Mouse (Mus musculus): ENCODE results near the gene Serpina9. TPM values are rescaled to one million over a fixed set of nuclear protein-coding genes. Genes with fewer than 3 reads are reported as not detected.
A peak's percentile ranks its signal among the peaks of the same experiment; 100 is the strongest.

Serpina9 gene
- polyA plus RNA-seq, 1 experiment from 2014 or later = 0.06 TPM

GRCm38 (mm10) chr12:103978294-103978693, 35.3 kb downstream of the Serpina9 start:
- H3K9ac ChIP-seq (replicated peaks; ENCODE audit: low read length) = no peak overlapping the region
- ATAC-seq (ENCODE audit: low FRiP score, low TSS enrichment) = 0 out of 2 replicates have a peak, but pooled peaks have one; percentile 9
- 74% methylated on average over 10 of the region's 10 CpGs for WGBS

GRCm38 (mm10) chr12:103977846-103978245, 35.7 kb downstream of the Serpina9 start:
- Histone ChIP-seq H3K4me3 (ENCODE audit: low read length) (no peak overlapping the region), H3K4me2 (replicated peaks; ENCODE audit: low read depth, low read length) (no peak overlapping the region), H3K27me3 (ENCODE audit: insufficient read depth, low read length) (no peaks in the 10 kb centered on the region), H3K4me1 (ENCODE audit: insufficient read depth, low read length) (no peaks in the 10 kb centered on the region), H3K27ac (ENCODE audit: low read length) (no peak overlapping the region), H3K9me3 (ENCODE audit: low read length) (no peaks in the 10 kb centered on the region), H3K9ac (replicated peaks; ENCODE audit: low read length) (no peak overlapping the region), H3K36me3 (ENCODE audit: insufficient read depth, low read length) (no peaks in the 10 kb centered on the region)
- 34% methylated on average over 5 of the region's 5 CpGs for WGBS
- 0 out of 2 replicates have a peak, but pooled peaks have one; percentile 31 for ATAC-seq (ENCODE audit: low FRiP score, low TSS enrichment)

More at GRCm38 (mm10) chr12:103978294-103978693, 35.3 kb downstream of the Serpina9 start:
- no peak overlapping the region for H3K27ac ChIP-seq (ENCODE audit: low read length)
- no peaks in the 10 kb centered on the region for H3K9me3 ChIP-seq (ENCODE audit: low read length)
- no peaks in the 10 kb centered on the region for H3K4me1 ChIP-seq (ENCODE audit: insufficient read depth, low read length)
- no peaks in the 10 kb centered on the region for H3K36me3 ChIP-seq (ENCODE audit: insufficient read depth, low read length)
- no peak overlapping the region for H3K4me2 ChIP-seq (replicated peaks; ENCODE audit: low read depth, low read length)
- H3K4me3 ChIP-seq (ENCODE audit: low read length) = no peak overlapping the region
- no peaks in the 10 kb centered on the region for H3K27me3 ChIP-seq (ENCODE audit: insufficient read depth, low read length)

- no peak for ATAC-seq (ENCODE audit: low FRiP score, low TSS enrichment)
- Histone ChIP-seq H3K27me3 (ENCODE audit: insufficient read depth, low read length) (no peaks in the 10 kb centered on the region), H3K9ac (replicated peaks; ENCODE audit: low read length) (no peak overlapping the region), H3K27ac (ENCODE audit: low read length) (no peak overlapping the region), H3K4me1 (ENCODE audit: insufficient read depth, low read length) (no peaks in the 10 kb centered on the region), H3K4me3 (ENCODE audit: low read length) (no peak overlapping the region), H3K4me2 (replicated peaks; ENCODE audit: low read depth, low read length) (no peak overlapping the region), H3K36me3 (ENCODE audit: insufficient read depth, low read length) (no peaks in the 10 kb centered on the region), H3K9me3 (ENCODE audit: low read length) (no peaks in the 10 kb centered on the region)
- WGBS = 69% methylated on average over 3 of the region's 3 CpGs
These were observed 36.5 kb downstream of the Serpina9 start for GRCm38 (mm10) chr12:103977060-103977459.

GRCm38 (mm10) chr12:103971080-103971479, 42.5 kb downstream of the Serpina9 start:
- 87% methylated on average over 4 of the region's 4 CpGs for WGBS
- no peak for ATAC-seq (ENCODE audit: low FRiP score, low TSS enrichment)
- H3K9ac ChIP-seq (replicated peaks; ENCODE audit: low read length) = no peak overlapping the region
- no peaks in the 10 kb centered on the region for H3K36me3 ChIP-seq (ENCODE audit: insufficient read depth, low read length)
- H3K4me2 ChIP-seq (replicated peaks; ENCODE audit: low read depth, low read length) = no peak overlapping the region
- H3K4me3 ChIP-seq (ENCODE audit: low read length) = no peak overlapping the region
- H3K4me1 ChIP-seq (ENCODE audit: insufficient read depth, low read length) = no peaks in the 10 kb centered on the region
- no peak overlapping the region for H3K27ac ChIP-seq (ENCODE audit: low read length)
- no peaks in the 10 kb centered on the region for H3K9me3 ChIP-seq (ENCODE audit: low read length)
- no peaks in the 10 kb centered on the region for H3K27me3 ChIP-seq (ENCODE audit: insufficient read depth, low read length)

- no peaks in the 10 kb centered on the region for H3K4me1 ChIP-seq (ENCODE audit: insufficient read depth, low read length)
- H3K9me3 ChIP-seq (ENCODE audit: low read length) = no peaks in the 10 kb centered on the region
- 83% methylated on average over 9 of the region's 9 CpGs for WGBS
- H3K9ac ChIP-seq (replicated peaks; ENCODE audit: low read length) = no peak overlapping the region
- H3K4me2 ChIP-seq (replicated peaks; ENCODE audit: low read depth, low read length) = no peak overlapping the region
- H3K36me3 ChIP-seq (ENCODE audit: insufficient read depth, low read length) = no peaks in the 10 kb centered on the region
- no peak for ATAC-seq (ENCODE audit: low FRiP score, low TSS enrichment)
- H3K27me3 ChIP-seq (ENCODE audit: insufficient read depth, low read length) = no peaks in the 10 kb centered on the region
- no peak overlapping the region for H3K27ac ChIP-seq (ENCODE audit: low read length)
- H3K4me3 ChIP-seq (ENCODE audit: low read length) = no peak overlapping the region
These were observed 43.9 kb downstream of the Serpina9 start for GRCm38 (mm10) chr12:103969577-103970116.

GRCm38 (mm10) chr12:103966761-103967160, 46.8 kb downstream of the Serpina9 start:
- H3K27me3 ChIP-seq (ENCODE audit: insufficient read depth, low read length) = no peaks in the 10 kb centered on the region
- H3K9me3 ChIP-seq (ENCODE audit: low read length) = no peaks in the 10 kb centered on the region
- no peak for ATAC-seq (ENCODE audit: low FRiP score, low TSS enrichment)
- WGBS = 76% methylated on average over 3 of the region's 3 CpGs
- H3K9ac ChIP-seq (replicated peaks; ENCODE audit: low read length) = no peak overlapping the region
- no peaks in the 10 kb centered on the region for H3K36me3 ChIP-seq (ENCODE audit: insufficient read depth, low read length)
- H3K27ac ChIP-seq (ENCODE audit: low read length) = no peak overlapping the region
- no peaks in the 10 kb centered on the region for H3K4me1 ChIP-seq (ENCODE audit: insufficient read depth, low read length)
- H3K4me3 ChIP-seq (ENCODE audit: low read length) = no peak overlapping the region
- H3K4me2 ChIP-seq (replicated peaks; ENCODE audit: low read depth, low read length) = no peak overlapping the region

GRCm38 (mm10) chr12:103963288-103963687, 50.3 kb downstream of the Serpina9 start:
- H3K9me3 ChIP-seq (ENCODE audit: low read length) = no peaks in the 10 kb centered on the region
- no peaks in the 10 kb centered on the region for H3K4me1 ChIP-seq (ENCODE audit: insufficient read depth, low read length)
- no peak overlapping the region for H3K9ac ChIP-seq (replicated peaks; ENCODE audit: low read length)
- whole genome bisulfite sequencing = 50% methylated on average over 4 of the region's 4 CpGs
- peak; percentile 64; the same call in 1 of the 2 replicates for ATAC-seq (ENCODE audit: low FRiP score, low TSS enrichment)
- H3K4me2 ChIP-seq (replicated peaks; ENCODE audit: low read depth, low read length) = no peak overlapping the region
- H3K4me3 ChIP-seq (ENCODE audit: low read length) = no peak overlapping the region
- H3K27ac ChIP-seq (ENCODE audit: low read length) = no peak overlapping the region
- no peaks in the 10 kb centered on the region for H3K36me3 ChIP-seq (ENCODE audit: insufficient read depth, low read length)
- no peaks in the 10 kb centered on the region for H3K27me3 ChIP-seq (ENCODE audit: insufficient read depth, low read length)

GRCm38 (mm10) chr12:103962860-103963259, 50.7 kb downstream of the Serpina9 start:
- H3K9me3 ChIP-seq (ENCODE audit: low read length) = no peaks in the 10 kb centered on the region
- H3K27ac ChIP-seq (ENCODE audit: low read length) = no peak overlapping the region
- H3K27me3 ChIP-seq (ENCODE audit: insufficient read depth, low read length) = no peaks in the 10 kb centered on the region
- no peak overlapping the region for H3K4me3 ChIP-seq (ENCODE audit: low read length)
- H3K4me1 ChIP-seq (ENCODE audit: insufficient read depth, low read length) = no peaks in the 10 kb centered on the region
- H3K9ac ChIP-seq (replicated peaks; ENCODE audit: low read length) = no peak overlapping the region
- WGBS = 26% methylated on average over 8 of the region's 8 CpGs
- no peaks in the 10 kb centered on the region for H3K36me3 ChIP-seq (ENCODE audit: insufficient read depth, low read length)
- no peak overlapping the region for H3K4me2 ChIP-seq (replicated peaks; ENCODE audit: low read depth, low read length)
- ATAC-seq (ENCODE audit: low FRiP score, low TSS enrichment) = peak; percentile 73; the same call in 1 of the 2 replicates

- H3K9ac ChIP-seq (replicated peaks; ENCODE audit: low read length) = no peak overlapping the region
- H3K4me1 ChIP-seq (ENCODE audit: insufficient read depth, low read length) = no peaks in the 10 kb centered on the region
- H3K27ac ChIP-seq (ENCODE audit: low read length) = no peak overlapping the region
- H3K36me3 ChIP-seq (ENCODE audit: insufficient read depth, low read length) = no peaks in the 10 kb centered on the region
- H3K9me3 ChIP-seq (ENCODE audit: low read length) = no peaks in the 10 kb centered on the region
- H3K4me3 ChIP-seq (ENCODE audit: low read length) = no peak overlapping the region
- H3K27me3 ChIP-seq (ENCODE audit: insufficient read depth, low read length) = no peaks in the 10 kb centered on the region
- 80% methylated on average over 5 of the region's 5 CpGs for WGBS
- H3K4me2 ChIP-seq (replicated peaks; ENCODE audit: low read depth, low read length) = no peak overlapping the region
- no peak for ATAC-seq (ENCODE audit: low FRiP score, low TSS enrichment)
These were observed 51.2 kb downstream of the Serpina9 start for GRCm38 (mm10) chr12:103962337-103962736.

GRCm38 (mm10) chr12:103961716-103962115, 51.8 kb downstream of the Serpina9 start:
- Histone ChIP-seq H3K27ac (ENCODE audit: low read length) (no peak overlapping the region), H3K36me3 (ENCODE audit: insufficient read depth, low read length) (no peaks in the 10 kb centered on the region), H3K27me3 (ENCODE audit: insufficient read depth, low read length) (no peaks in the 10 kb centered on the region), H3K9ac (replicated peaks; ENCODE audit: low read length) (no peak overlapping the region), H3K9me3 (ENCODE audit: low read length) (no peaks in the 10 kb centered on the region), H3K4me3 (ENCODE audit: low read length) (no peak overlapping the region), H3K4me1 (ENCODE audit: insufficient read depth, low read length) (no peaks in the 10 kb centered on the region), H3K4me2 (replicated peaks; ENCODE audit: low read depth, low read length) (no peak overlapping the region)
- ATAC-seq (ENCODE audit: low FRiP score, low TSS enrichment) = no peak
- 86% methylated on average over 1 of the region's 1 CpGs for WGBS

Data from kidney, embryonic 16.5 days (tissue).